ENCODE assay signal across 23 mouse cellular contexts in the genomic region with DNA sequence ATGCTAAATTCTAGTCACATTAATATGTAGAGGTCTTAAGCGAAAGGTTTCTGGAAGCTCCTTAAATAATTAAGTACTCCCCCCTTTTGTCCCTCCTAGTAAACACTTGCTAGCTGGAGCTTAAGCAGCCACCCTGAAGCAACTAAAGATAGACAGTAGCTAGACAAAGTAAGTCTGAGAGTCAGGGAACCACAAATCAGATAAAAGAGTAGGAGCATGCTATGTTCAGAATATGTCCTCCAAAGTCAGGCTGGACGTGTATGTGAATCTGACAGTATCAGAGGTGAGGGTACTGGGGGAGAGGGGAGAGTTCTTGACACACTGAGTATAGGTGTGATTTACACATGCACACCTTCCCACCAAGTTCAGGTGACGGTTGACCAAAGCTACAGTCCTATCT.
"Had no signal": no experiment of that assay in that cellular context is flagged by ENCODE, and none has a peak within 500 bp of the region (broad histone marks: within the 10 kb centered on the region; RNA-seq: fewer than 3 reads in every experiment).

No protein-coding gene starts in this region.

- H3K4me2 ChIP-seq: limb, embryonic 12.5 days; limb, embryonic 15.5 days; liver, embryonic 11.5 days; lung, embryonic 14.5 days; midbrain, embryonic 12.5 days; midbrain, embryonic 15.5 days; neural tube, embryonic 12.5 days; neural tube, embryonic 15.5 days had no signal

- H3K9ac ChIP-seq: limb, embryonic 12.5 days; limb, embryonic 15.5 days; liver, embryonic 14.5 days; liver, postnatal 0 days; lung, embryonic 14.5 days; midbrain, embryonic 12.5 days; midbrain, embryonic 15.5 days; neural tube, embryonic 12.5 days; neural tube, embryonic 15.5 days had no signal

- H3K27me3 ChIP-seq: limb, embryonic 12.5 days; limb, embryonic 15.5 days; megakaryocyte, embryonic 14.5 days; midbrain, embryonic 12.5 days; midbrain, embryonic 15.5 days; neural tube, embryonic 12.5 days; neural tube, embryonic 15.5 days had no signal

- H3K9me3 ChIP-seq: limb, embryonic 12.5 days; limb, embryonic 15.5 days; megakaryocyte, embryonic 14.5 days; midbrain, embryonic 12.5 days; midbrain, embryonic 15.5 days; neural tube, embryonic 12.5 days; neural tube, embryonic 15.5 days had no signal

- H3K4me3 ChIP-seq: limb, embryonic 12.5 days; limb, embryonic 15.5 days; megakaryocyte, embryonic 14.5 days; midbrain, embryonic 12.5 days; midbrain, embryonic 15.5 days; neural tube, embryonic 12.5 days; neural tube, embryonic 15.5 days had no signal

- DNase-seq: kidney, adult 11 months; kidney, adult 9 months; kidney, postnatal 14 days; kidney, postnatal 4 days; left cerebral cortex, postnatal 4 days; liver, postnatal 0 days; lung, embryonic 14.5 days; right cerebral cortex, adult 18-20 months; right cerebral cortex, postnatal 14 days; right cerebral cortex, postnatal 4 days; thymus, adult 18-20 months; thymus, postnatal 36 days had no signal

- H3K27ac ChIP-seq: limb, embryonic 15.5 days; liver, embryonic 14.5 days; macrophage; midbrain, embryonic 15.5 days; neural tube, embryonic 12.5 days; neural tube, embryonic 15.5 days; stomach, postnatal 0 days had no signal

- H3K36me3 ChIP-seq: limb, embryonic 15.5 days; midbrain, embryonic 12.5 days; midbrain, embryonic 15.5 days; neural tube, embryonic 12.5 days; neural tube, embryonic 15.5 days had no signal
